Mouse (Mus musculus): ENCODE measurements around the gene Iqgap2.

DNA sequence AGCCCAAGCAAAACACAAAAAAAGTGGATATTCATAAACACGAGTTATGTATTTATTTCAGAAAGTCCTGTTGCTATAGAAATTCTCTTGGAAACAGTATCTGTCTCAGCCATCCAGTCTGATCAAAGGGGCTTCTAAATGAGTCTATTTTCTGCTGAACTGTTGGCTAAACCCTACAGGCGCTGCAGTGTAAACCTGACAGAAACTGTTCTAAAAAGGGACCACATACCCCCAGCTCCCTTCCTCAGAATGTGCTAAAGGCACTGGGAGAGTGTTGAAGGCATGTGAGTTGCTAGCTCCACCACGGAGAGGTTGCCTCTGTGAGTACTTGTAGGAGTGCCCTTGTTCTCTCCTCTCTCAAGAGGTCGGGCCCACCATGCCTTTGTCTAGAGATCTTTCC is 19.7 kb downstream of the Iqgap2 start:
- TF ChIP-seq POLR2A (IDR thresholded peaks at IDR 0.05; ENCODE audit: borderline replicate concordance, extremely low read depth, low read depth, low read length) (no peak), CTCF (IDR thresholded peaks at IDR 0.05; ENCODE audit: insufficient read depth, low read length) (no peak)
